Mouse (Mus musculus): ENCODE results near the gene Pcdh15.

Pcdh15 gene

GRCm38 (mm10) chr10:74335412-74335811 lies 1236.3 kb downstream of the Pcdh15 start:
- DNase-seq: no peak

- DNase-seq: no peak
Observed at GRCm38 (mm10) chr10:74339247-74340160, 1240.4 kb downstream of the Pcdh15 start.

- no peak for DNase-seq
Observed at GRCm38 (mm10) chr10:74359526-74359925, 1260.4 kb downstream of the Pcdh15 start.

- DNase-seq: no peak
Observed at GRCm38 (mm10) chr10:74378697-74379096, 1279.6 kb downstream of the Pcdh15 start.

DNA sequence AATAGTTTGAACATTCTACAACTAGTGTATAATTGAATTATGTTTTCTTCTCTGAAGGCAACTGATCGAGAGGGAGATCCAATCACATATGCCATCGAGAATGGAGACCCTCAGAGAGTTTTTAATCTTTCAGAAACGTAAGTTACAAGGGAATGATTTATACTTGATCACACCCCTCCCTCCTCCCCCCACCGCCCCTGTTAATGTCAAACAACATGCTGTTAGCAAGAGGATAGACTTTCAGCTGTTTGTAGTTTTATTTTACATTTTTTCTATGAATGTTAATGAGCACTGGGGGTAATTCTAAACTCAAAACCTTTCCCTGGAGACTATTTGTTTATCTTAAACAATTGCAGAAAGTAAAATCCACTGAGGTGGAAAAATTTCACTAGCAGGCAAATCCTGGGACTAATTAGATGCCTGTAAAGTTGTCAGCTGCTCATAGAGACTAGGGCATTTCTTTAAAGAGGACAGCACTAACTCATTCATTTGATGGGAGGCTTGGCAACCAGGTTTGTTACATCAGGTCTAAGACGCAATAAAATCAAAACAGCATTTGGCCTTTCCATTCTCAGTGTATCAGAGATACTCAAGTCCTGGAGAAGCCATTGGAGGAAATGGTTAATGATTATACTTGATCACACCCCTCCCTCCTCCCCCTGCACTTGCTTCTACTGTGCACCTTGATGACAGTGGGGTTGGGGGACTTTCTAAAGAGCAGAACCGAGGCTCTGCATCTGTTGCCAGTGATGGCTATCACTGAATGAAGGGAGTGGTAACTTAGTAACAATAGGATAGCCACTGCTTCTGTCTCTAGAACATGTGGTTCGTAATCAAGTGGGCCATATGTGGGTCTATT lies 1280.4 kb downstream of the Pcdh15 start:
- DNase-seq: no peak

GRCm38 (mm10) chr10:74387538-74388499 lies 1288.7 kb downstream of the Pcdh15 start:
- DNase-seq: no peak

DNA sequence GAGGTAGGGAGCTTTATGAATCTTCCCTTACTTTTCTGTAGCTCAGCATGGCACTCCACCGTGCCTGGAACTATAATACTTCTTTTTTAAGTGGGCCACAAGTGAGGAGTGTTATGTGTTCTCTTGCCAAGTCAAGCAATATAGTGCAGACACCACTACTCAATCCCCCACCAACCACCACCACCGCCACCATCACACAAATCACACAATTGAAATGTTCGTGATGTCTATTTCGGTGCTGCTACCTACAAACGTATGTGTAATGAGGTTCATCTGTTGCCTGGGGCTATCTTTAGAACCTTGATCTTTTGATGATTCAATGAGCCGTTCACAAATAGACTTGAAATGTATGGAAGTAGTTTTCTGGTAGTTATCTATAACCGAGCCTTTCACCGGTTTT lies 1304.0 kb downstream of the Pcdh15 start:
- DNase-seq: no peak

- DNase-seq: no peak
Observed at GRCm38 (mm10) chr10:74414021-74414420, 1314.9 kb downstream of the Pcdh15 start.

DNA sequence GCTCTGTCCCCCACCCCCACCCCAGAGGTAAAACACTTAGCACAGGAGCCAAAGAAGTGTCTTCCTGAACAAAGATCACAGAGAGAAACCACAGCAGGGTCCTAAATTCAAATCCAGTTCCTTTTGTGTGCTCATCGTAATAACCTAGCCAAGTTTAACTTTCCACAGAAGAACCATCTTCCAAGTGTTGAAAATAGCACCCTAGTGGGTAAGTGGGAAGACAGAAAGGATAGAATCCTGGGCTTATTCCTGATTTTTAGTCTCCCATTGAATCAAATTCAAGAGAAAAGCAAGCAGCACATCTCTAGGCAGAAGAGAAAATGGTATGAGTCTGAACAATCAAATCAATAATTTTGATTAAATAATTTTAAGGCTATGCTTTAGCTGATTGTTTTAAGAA lies 1315.8 kb downstream of the Pcdh15 start:
- no peak for DNase-seq

DNA sequence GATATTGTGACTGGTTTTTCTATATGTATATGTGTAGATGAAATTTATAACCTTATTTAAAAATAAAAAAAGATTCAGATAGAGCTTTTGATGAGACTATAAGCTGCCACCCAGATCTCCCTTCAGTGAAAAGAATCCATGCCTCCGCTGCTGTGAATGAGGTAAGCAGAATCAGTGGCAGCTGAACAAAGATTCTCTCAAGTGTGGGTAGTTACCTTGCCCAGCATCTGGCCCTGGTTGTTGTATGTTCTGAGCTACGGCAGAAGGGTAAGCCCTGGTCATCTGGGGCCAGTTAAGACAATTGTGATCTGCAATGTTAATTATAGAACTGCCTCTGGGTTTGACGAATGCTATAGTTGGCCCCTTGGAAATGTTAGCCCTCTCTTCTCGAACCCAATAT lies 1316.2 kb downstream of the Pcdh15 start:
- DNase-seq: no peak

DNA sequence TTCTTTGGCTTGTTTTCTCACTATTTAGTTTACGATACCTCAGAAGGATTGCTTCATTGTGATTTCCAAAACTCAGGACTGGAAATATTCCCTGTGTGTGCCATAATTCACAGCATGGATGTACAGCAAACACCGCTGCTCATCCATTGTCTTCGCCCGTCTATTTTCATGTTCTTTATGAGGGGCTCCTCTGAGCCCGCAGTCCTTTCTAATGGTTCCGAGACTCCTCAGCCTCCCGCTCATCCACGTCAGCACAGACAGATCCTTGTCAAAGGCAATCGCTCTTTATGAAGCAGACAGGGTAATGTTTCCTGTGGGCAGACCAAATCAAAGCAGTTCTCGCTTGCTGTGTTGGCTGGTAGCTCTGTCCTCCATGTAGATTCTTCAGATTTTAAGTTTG lies 1316.8 kb downstream of the Pcdh15 start:
- DNase-seq: no peak

- no peak for DNase-seq
Observed at GRCm38 (mm10) chr10:74450069-74450468, 1350.9 kb downstream of the Pcdh15 start.

DNA sequence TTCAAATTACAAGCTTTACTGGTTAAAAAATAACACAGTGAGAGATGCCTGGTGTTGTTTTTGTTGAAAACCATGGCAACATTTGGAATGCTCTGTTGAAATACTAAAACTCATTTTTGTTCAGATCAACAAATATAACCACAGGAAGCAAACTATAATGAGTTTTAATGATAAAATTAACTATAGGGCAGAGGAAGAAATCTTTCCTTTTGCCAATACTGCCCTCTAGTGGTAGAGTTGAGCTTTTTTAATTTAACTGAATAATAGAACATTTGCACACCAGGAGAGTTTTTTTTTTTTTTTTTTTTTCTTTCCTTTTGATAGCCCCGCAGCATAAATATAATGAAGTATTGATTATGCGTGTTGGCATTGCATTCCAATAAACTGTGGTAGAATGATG lies 1364.8 kb downstream of the Pcdh15 start:
- DNase-seq: no peak

DNA sequence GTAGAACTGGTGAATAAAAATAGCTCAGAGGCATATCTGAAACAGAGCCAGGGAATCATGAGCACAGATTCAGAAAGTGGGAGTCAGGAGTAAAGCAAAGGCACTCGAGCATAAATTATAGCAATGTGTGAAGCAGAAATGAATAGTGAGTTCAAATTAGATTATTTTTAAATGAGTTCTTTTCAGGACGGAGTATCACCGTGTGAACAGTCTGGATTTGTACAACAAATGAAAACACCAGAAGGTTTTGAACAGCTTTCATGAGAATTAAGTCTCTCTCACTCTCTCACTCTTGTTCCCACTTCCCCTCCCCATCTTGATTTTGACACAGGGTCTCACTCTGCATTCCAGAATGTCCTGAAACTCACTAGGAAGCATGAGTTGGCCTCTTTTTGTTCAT lies 1381.6 kb downstream of the Pcdh15 start:
- no peak for DNase-seq

GRCm38 (mm10) chr10:74512315-74512714 lies 1413.2 kb downstream of the Pcdh15 start:
- no peak for DNase-seq

DNA sequence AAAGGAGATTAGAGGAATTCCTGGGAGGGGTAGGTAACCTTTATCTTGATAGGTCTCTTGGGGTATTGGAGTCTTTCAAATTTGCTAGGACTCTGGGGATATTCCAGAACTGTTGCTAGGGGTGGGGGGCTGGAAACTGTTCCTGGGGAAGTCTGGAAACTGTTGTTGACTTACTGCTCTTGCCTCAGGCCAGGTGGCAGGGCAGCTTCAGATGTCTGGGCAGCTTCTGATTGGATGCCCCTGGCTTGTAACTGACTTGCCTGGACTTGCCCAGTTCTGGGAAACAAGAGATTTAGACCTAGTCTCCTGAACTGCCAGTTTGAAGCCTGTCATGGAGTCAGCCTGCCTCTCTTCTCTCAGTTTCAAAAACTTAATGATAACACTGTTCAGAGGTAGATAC lies 1414.6 kb downstream of the Pcdh15 start:
- no peak for DNase-seq

DNA sequence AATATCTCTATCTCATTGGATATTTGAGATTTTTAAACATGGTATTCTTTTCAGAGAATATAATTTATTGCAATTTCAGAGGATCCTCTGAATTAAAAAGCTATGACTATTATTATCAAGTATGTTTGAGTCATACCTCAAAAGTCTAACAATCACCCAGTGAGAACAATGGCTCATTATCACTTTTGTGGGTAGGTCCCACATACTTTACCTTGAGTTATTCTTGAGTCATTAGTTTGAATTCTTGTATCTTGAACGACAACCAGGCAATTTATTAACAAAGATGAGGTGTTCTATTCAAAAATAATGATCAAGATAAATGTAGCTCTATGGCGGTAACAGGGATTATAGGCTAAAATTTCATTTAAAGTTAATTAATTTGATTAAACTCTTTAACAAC lies 1439.2 kb downstream of the Pcdh15 start:
- DNase-seq: no peak

DNA sequence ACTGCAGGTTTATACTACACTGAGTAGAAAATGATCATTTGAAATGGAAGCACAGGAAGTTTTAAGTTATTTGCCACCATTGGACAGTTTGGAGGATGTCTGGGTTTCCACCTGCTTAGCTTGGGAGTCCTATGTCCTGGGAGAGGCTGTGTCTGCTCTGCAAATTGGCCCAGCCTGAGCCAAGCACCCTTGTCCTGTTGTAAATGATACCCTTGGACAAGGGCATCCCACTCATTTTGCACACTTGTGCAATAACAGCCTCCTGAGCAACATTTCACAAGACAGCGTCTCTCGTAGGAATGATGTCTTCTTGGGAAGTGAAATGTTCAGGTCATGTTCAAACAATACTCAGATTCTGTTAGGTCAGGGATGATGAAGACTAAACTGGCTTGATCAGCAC lies 1456.2 kb downstream of the Pcdh15 start:
- no peak for DNase-seq

DNA sequence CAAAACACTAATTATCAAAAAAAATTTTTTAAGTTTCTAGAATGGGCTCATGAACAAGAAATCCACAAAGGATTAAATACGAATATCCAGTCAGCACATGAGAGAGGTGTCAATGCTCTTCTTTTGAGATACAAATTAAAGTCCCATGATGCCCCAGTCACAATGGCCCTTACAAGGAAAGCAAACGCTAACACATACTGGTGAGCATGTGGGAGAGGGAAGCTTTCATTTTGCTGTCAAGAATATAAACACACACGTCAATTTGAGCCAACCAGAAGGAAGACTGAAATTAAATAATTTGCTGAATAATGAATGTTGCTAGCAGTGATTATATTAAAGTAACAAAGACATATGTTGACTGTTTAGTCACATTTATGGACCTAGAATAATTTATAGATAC lies 1470.5 kb downstream of the Pcdh15 start:
- no peak for DNase-seq

- no peak for DNase-seq
Observed at GRCm38 (mm10) chr10:74579924-74580323, 1480.8 kb downstream of the Pcdh15 start.

DNA sequence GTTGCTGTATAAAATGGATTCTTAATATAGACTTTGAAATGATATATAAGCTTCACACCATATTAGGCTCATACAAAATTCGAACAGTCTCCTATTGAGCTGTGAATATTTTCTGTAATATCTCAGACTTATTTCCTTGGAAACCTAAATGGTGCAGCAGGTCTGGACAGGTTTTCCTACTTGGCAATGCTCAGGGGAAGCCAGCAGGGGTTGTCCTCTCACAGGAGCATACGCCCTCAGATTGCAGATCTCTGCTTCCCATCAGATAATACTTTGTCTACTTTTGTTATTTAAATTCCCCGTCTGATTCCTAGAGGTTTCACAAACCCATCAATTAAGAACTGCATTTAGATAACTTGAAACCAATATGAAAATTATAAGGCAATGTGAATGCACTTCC lies 1492.7 kb downstream of the Pcdh15 start:
- DNase-seq: no peak

GRCm38 (mm10) chr10:74607683-74608082 lies 1508.5 kb downstream of the Pcdh15 start:
- DNase-seq: no peak

DNA sequence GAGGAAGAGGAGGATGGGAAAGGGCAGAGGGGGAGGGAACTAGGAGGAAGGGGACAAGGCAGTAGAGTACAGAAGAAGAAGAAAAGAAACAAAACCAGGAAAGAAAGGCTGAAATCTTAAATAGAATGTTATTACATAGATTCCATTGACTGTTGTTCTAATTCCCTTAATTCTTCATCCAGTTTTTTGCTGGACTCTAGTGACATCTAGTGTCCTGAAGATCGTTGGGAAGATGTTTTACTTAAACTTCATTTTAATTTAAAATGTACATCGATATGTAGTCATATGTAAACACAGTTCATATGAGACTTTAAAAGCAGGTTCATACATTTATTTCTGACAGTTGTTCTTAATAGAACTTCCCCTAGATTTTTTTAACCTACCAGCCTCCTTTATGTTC lies 1522.7 kb downstream of the Pcdh15 start:
- no peak for DNase-seq

Measured in cerebellum, adult 8-10 months (tissue).